Mouse (Mus musculus): ENCODE data around the gene Cntn1. TPM values are rescaled to one million over a fixed set of nuclear protein-coding genes. Genes with fewer than 3 reads are reported as not detected.

Gene Cntn1
- total RNA-seq, 2 experiments from 2014 or later: not detected

GRCm38 (mm10) chr15:92132936-92133335, 82.0 kb downstream of the Cntn1 start:
- no peak for ATAC-seq (replicated peaks; ENCODE audit: low FRiP score, poor library complexity, severe bottlenecking)

DNA sequence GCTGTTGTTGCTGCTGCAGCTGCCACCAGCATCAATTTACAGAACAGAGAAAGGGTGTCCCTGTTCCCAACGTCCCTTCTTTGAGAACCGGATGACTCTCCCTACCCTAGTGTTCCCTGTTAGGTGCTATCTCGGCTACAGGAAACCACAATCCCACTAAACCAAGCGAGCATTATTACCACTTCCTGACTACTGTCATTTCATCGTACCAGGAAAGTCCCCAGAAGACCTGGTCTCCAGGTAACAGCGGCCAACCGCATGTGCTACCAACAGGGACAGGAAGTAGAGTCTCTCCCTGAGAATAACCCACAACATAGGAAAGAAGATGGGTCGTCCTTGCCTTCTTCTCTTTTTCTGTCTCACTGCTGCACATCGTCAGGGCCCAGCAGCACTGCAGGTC, 83.3 kb downstream of the Cntn1 start:
- no peak for ATAC-seq (replicated peaks; ENCODE audit: low FRiP score, poor library complexity, severe bottlenecking)

GRCm38 (mm10) chr15:92137026-92137425, 86.1 kb downstream of the Cntn1 start:
- no peak for ATAC-seq (replicated peaks; ENCODE audit: low FRiP score, poor library complexity, severe bottlenecking)

DNA sequence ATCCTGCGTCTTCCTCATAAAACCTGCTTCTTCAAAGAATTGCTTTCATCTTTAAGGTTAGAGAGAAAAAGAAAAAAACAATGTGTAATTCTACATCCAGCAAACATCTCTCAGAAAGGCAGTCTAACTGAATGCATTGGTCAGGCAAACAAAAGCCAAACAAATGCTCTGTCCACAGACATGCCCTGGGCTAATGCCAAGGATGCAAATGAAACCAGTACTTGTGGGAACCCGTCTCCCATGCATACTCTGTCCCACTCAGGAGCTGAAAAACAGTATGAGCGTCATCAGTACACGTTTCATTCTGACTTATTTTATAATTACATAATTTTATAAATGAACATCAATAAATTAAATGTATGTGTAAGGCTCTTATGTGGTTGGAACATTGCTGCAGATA, 91.0 kb downstream of the Cntn1 start:
- no peak for ATAC-seq (replicated peaks; ENCODE audit: low FRiP score, poor library complexity, severe bottlenecking)

DNA sequence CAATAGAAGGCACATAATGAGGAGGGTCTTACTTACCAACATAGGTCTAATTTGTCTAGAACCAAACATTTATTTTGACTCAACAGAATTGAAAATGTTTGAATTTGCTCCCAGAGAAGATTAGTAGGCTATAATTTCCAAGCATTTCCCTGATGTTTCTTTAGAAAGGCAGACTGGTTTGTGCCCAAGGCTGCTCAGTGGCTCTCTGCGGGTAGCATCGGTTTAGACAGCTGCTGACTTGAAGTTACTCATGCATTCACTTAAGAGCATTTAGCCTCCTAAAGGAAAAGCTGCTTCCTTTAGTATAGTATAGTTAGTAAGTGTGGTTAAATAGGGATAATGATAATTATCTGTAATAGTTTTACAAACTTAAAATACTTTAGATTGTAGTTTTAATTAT, 104.0 kb downstream of the Cntn1 start:
- ATAC-seq (replicated peaks; ENCODE audit: low FRiP score, poor library complexity, severe bottlenecking): no peak

GRCm38 (mm10) chr15:92160855-92161162, 109.8 kb downstream of the Cntn1 start:
- ATAC-seq (replicated peaks; ENCODE audit: low FRiP score, poor library complexity, severe bottlenecking): no peak

- ATAC-seq (replicated peaks; ENCODE audit: low FRiP score, poor library complexity, severe bottlenecking): no peak
Observed at GRCm38 (mm10) chr15:92161163-92162025, 110.4 kb downstream of the Cntn1 start.

DNA sequence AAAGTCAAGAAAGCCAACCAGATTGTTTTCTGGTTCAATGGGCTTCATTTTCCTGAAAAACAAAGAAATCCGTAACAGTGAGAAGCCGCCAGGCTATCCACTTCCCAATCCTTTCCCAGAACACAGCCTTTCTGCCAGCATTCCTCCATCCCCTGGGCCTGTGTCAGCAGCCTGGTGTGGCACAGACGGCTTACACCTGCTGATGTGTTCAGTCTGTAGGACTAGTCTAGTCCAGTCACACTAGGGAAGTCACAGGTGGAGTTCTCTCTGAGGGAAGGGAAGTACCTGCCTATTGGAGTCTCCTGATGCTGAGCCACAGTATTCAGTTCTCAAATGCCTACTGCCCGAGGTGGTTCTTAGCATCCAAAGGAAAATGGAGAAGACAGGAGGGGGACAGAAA, 111.9 kb downstream of the Cntn1 start:
- no peak for ATAC-seq (replicated peaks; ENCODE audit: low FRiP score, poor library complexity, severe bottlenecking)

GRCm38 (mm10) chr15:92164127-92164526, 113.2 kb downstream of the Cntn1 start:
- no peak for ATAC-seq (replicated peaks; ENCODE audit: low FRiP score, poor library complexity, severe bottlenecking)

DNA sequence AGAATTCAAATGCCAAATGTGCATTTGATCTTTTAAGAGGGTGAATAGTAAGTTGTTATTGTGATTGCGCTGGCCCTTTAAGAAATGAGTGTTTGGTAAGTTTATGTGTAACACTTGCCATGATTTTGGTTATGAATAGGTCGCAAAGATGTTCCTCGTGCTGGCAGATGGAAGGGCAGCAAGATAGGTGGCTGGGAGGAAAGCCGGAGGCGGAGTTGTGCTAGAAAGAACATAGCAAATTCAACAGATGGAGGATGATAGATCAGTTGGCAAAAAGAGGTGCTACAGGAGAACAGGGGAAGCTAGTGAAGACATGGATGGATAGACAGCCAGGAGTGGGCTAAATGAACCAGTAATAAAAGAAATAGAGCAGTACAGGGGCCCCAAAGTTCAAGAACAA, 115.3 kb downstream of the Cntn1 start:
- no peak for ATAC-seq (replicated peaks; ENCODE audit: low FRiP score, poor library complexity, severe bottlenecking)

DNA sequence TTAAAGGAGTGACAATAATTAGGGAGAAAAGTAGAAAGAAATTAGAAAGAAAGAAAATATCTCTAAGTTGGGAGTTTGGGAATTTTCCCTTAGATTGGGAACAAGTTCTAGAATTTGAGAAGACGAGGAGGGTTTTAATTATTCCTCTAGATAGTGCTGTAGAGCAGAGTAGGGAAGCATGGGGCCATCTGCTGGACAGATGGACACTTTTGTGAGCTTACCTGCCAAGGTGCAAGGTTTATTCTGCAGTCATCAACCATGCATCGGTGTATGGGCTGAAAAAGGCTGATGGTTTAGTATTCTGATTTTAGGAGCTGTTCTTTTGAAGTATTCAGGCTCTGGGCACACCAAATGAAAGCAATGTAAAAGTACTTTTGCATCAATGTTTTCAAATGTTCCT, 124.8 kb downstream of the Cntn1 start:
- no peak for ATAC-seq (replicated peaks; ENCODE audit: low FRiP score, poor library complexity, severe bottlenecking)

DNA sequence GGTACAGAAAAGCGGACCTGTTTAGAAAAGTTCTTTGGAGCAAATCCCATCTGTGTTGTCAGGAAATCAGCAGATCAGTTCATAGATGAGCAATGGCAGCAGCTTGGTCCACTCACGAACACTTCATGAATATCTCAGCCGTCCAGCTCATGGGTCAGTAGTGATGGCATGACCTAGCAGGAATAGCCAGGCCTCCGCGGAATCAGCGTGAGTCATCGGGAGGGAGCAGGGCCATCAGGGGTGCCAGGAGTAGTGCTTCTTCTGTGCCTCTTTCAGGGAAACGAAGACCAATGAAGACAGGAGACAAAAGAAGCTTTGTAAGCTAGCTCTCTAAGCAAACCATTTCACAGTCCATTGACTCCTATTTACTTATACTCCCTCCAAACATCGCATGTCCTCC, 126.4 kb downstream of the Cntn1 start:
- no peak for ATAC-seq (replicated peaks; ENCODE audit: low FRiP score, poor library complexity, severe bottlenecking)

GRCm38 (mm10) chr15:92185484-92185883, 134.5 kb downstream of the Cntn1 start:
- no peak for ATAC-seq (replicated peaks; ENCODE audit: low FRiP score, poor library complexity, severe bottlenecking)

GRCm38 (mm10) chr15:92190000-92190399, 139.0 kb downstream of the Cntn1 start:
- no peak for ATAC-seq (replicated peaks; ENCODE audit: low FRiP score, poor library complexity, severe bottlenecking)

- no peak for ATAC-seq (replicated peaks; ENCODE audit: low FRiP score, poor library complexity, severe bottlenecking)
Observed at GRCm38 (mm10) chr15:92200326-92200985, 149.5 kb downstream of the Cntn1 start.

DNA sequence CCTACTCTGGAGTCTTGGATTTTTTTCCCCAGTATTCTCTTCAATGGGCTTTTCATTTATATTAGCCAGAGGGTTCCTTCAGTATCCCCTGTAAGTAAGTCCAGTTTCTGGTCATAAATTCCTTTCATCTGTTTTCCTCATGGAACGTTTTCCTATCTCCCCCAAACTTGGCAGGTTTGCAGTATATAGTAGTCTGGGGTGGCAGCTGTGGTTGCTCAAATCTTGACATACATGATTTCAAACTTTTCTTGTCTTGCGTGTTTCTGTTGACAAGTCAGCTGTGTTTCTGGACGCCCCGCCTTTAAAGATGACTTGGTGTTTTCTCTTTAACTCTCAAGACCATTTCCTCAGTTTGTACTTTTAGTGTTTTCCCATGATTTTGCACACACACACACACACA, 155.7 kb downstream of the Cntn1 start:
- ATAC-seq (replicated peaks; ENCODE audit: low FRiP score, poor library complexity, severe bottlenecking): no peak

DNA sequence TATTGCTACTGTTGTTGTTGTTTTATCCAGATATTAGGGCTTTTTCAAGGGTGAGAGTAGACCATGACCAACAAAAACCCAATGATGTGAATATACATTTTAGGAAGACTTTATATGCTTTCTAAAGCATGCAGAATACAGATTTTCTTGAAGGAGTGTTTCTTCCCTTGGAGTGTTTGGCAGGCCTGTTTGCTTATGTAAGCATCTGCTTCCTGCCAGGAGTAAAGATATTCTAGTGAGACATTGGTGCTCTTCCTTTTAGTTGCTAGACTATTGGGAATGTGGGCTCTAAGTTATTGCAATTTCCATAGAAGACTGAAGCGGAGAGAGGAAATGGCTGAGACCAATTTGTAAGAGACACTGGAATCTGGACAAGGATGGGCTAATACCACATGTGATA, 158.8 kb downstream of the Cntn1 start:
- no peak for ATAC-seq (replicated peaks; ENCODE audit: low FRiP score, poor library complexity, severe bottlenecking)

- ATAC-seq (replicated peaks; ENCODE audit: low FRiP score, poor library complexity, severe bottlenecking): no peak
Observed at GRCm38 (mm10) chr15:92210486-92211235, 159.7 kb downstream of the Cntn1 start.

DNA sequence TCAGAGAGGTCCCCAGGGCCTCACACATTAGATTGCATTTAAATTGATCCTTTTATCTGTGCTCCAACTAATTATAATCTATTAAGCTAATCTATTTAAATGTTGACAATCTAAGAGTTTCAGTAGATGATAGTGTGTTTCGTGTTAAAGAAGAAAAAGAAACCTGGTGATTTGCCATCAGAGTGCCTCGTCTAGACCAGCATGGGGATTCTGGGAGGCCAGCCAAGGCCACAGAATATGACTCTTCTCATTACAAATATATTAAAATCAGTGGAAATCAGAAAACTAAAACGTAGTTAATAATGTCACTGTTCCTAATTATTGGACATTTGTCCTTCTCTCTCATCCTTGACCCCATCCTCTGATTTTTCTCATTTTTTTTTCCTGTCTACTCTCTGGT, 164.9 kb downstream of the Cntn1 start:
- ATAC-seq (replicated peaks; ENCODE audit: low FRiP score, poor library complexity, severe bottlenecking): no peak

GRCm38 (mm10) chr15:92221446-92221845, 170.5 kb downstream of the Cntn1 start:
- no peak for ATAC-seq (replicated peaks; ENCODE audit: low FRiP score, poor library complexity, severe bottlenecking)

DNA sequence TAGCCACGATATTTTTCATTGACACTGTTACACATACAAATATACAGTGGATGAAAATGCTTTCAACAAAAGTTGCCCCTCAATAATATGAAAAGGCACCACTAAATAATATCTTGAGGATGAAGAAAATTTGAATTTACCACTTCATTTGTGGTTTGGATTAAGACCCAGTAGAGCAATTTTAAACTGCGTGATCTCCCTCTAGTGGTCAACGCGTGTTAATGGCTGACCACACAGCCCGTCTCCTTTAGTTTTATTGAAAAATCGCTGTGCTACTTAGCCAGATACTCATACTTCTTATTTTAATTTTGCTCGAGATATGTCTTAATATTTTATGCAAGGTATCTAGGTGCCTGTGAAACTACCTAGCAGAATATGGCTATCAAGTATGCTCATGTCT, 180.4 kb downstream of the Cntn1 start:
- ATAC-seq (replicated peaks; ENCODE audit: low FRiP score, poor library complexity, severe bottlenecking): no peak

Measured in erythroid progenitor cell, adult 5-6 weeks (primary cell).